In the genomic region with DNA sequence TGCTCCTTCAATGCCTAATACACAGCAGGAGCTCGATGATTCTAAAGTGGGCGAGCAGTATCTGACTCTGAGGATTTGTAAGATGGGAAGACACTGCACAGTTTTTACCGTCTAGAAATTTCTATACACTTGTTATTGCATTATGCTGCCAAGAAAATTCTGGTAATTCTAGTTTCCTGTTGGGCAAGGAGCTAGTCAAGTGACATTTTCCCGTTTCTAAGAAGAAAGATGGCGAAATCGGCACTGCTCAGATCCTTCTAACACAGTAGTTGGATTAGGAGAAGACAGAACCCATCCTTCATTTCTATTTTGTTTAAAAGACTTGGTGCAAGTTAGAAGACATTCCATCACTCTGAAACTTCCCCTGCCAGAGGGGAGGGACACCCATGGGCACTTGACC, we compare ENCODE assay signal across 33 mouse cellular contexts. TPM values are rescaled to one million over a fixed set of nuclear protein-coding genes. Genes with fewer than 3 reads are reported as not detected.
DNase-seq lines count a peak whose midpoint lies in the region; ATAC-seq and TF ChIP-seq lines count a peak whose summit lies in the region.
"Had no signal": no experiment of that assay in that cellular context is flagged by ENCODE, and none has a peak within 500 bp of the region (broad histone marks: within the 10 kb centered on the region; RNA-seq: fewer than 3 reads in every experiment).

No protein-coding gene starts in this region.

- no peaks in the 10 kb centered on the region for H3K27me3 ChIP-seq in liver, postnatal 0 days (ENCODE audit: insufficient read depth, low read length)
- H3K27me3 ChIP-seq in liver, embryonic 11.5 days (replicated peaks; ENCODE audit: control insufficient read depth, insufficient read depth, low read length): no peaks in the 10 kb centered on the region
- H3K27me3 ChIP-seq: CH12.LX; embryonic facial prominence, embryonic 12.5 days; embryonic facial prominence, embryonic 15.5 days; forebrain, embryonic 13.5 days had no signal

- 0 out of 2 replicates have a peak overlapping the region, but pooled peaks have one; percentile 40 for H3K27ac ChIP-seq in liver, postnatal 0 days (ENCODE audit: low read depth)
- no peak overlapping the region for H3K27ac ChIP-seq in liver, embryonic 11.5 days (ENCODE audit: low read depth, low read length)
- H3K27ac ChIP-seq: embryonic facial prominence, embryonic 12.5 days; embryonic facial prominence, embryonic 15.5 days; forebrain, embryonic 10.5 days; forebrain, embryonic 13.5 days; heart, embryonic 10.5 days; heart, embryonic 13.5 days; hindbrain, embryonic 14.5 days; hindbrain, postnatal 0 days had no signal

- H3K4me2 ChIP-seq in liver, postnatal 0 days (ENCODE audit: low read depth, low read length): no peak overlapping the region
- no peak overlapping the region for H3K4me2 ChIP-seq in liver, embryonic 11.5 days
- H3K4me2 ChIP-seq: embryonic facial prominence, embryonic 12.5 days; embryonic facial prominence, embryonic 15.5 days; forebrain, embryonic 13.5 days; heart, embryonic 13.5 days; hindbrain, embryonic 14.5 days had no signal

- ATAC-seq in liver, postnatal 0 days: no peak
- ATAC-seq in liver, embryonic 11.5 days (replicated peaks; ENCODE audit: low FRiP score): no peak
- ATAC-seq in erythroid progenitor cell, adult 5-6 weeks (replicated peaks; ENCODE audit: low FRiP score, poor library complexity, severe bottlenecking): no peak
- ATAC-seq: forebrain, embryonic 13.5 days; forebrain, embryonic 16.5 days; hindbrain, postnatal 0 days; inflammation-experienced regulatory T-cells, adult 6 months; Patski had no signal

- H3K4me1 ChIP-seq in liver, postnatal 0 days (ENCODE audit: insufficient read depth): peaks cover 6% of the 10 kb centered on the region
- H3K4me1 ChIP-seq in liver, embryonic 11.5 days (replicated peaks; ENCODE audit: control insufficient read depth, insufficient read depth, low read length): peaks cover 2% of the 10 kb centered on the region; the same call in 1 of the 2 replicates
- H3K4me1 ChIP-seq: embryonic facial prominence, embryonic 15.5 days; forebrain, embryonic 13.5 days; heart, embryonic 13.5 days had no signal

- no peak overlapping the region for H3K9ac ChIP-seq in liver, postnatal 0 days (replicated peaks)
- H3K9ac ChIP-seq in liver, embryonic 11.5 days (ENCODE audit: low read depth, low read length): no peak overlapping the region
- H3K9ac ChIP-seq: embryonic facial prominence, embryonic 12.5 days; embryonic facial prominence, embryonic 15.5 days; forebrain, embryonic 13.5 days; heart, embryonic 13.5 days; hindbrain, embryonic 14.5 days had no signal

- TF ChIP-seq CTCF in liver, postnatal 0 days (IDR thresholded peaks at IDR 0.05; ENCODE audit: low read depth): no peak

- H3K9me3 ChIP-seq in liver, postnatal 0 days (ENCODE audit: low read length): no peaks in the 10 kb centered on the region
- H3K9me3 ChIP-seq in liver, embryonic 11.5 days (ENCODE audit: control insufficient read depth, low read length): no peaks in the 10 kb centered on the region
- H3K9me3 ChIP-seq: embryonic facial prominence, embryonic 12.5 days; embryonic facial prominence, embryonic 15.5 days; forebrain, embryonic 13.5 days; G1E; heart, embryonic 10.5 days; heart, embryonic 13.5 days had no signal

- H3K36me3 ChIP-seq in liver, postnatal 0 days (replicated peaks; ENCODE audit: insufficient read depth, low read length): no peaks in the 10 kb centered on the region
- H3K36me3 ChIP-seq in liver, embryonic 11.5 days (ENCODE audit: control insufficient read depth, insufficient read depth, low read length): no peaks in the 10 kb centered on the region
- H3K36me3 ChIP-seq: embryonic facial prominence, embryonic 12.5 days; embryonic facial prominence, embryonic 15.5 days; forebrain, embryonic 10.5 days; G1E; heart, embryonic 10.5 days; heart, embryonic 13.5 days had no signal

- H3K4me3 ChIP-seq in liver, postnatal 0 days (ENCODE audit: low read depth, low read length): no peak overlapping the region
- no peak overlapping the region for H3K4me3 ChIP-seq in liver, embryonic 11.5 days (ENCODE audit: low read depth, low read length)
- H3K4me3 ChIP-seq: embryonic facial prominence, embryonic 12.5 days; embryonic facial prominence, embryonic 15.5 days; forebrain, embryonic 10.5 days; forebrain, embryonic 13.5 days; heart, embryonic 10.5 days; heart, embryonic 13.5 days had no signal

- WGBS in liver, postnatal 0 days (ENCODE audit: insufficient replicate concordance): 76% methylated on average over 6 of the region's 6 CpGs
- WGBS in liver, embryonic 11.5 days: 90% methylated on average over 6 of the region's 6 CpGs

- peak; percentile 34; the same call in 1 of the 2 replicates for TF ChIP-seq EP300 in liver, postnatal 0 days (IDR thresholded peaks at IDR 0.05; ENCODE audit: low read depth)

- no peak for DNase-seq in liver, postnatal 0 days
- DNase-seq in liver, embryonic 11.5 days (ENCODE audit: low spot score): no peak
- peak; percentile 59 for DNase-seq in lung, postnatal 36 days
- DNase-seq in lung, adult 18-20 months: no peak
- DNase-seq in gonadal fat pad, adult 2 months (ENCODE audit: low read depth): peak; percentile 72
- no peak for DNase-seq in adrenal gland, postnatal 36 days
- DNase-seq in heart, adult 8-10 months (ENCODE audit: low spot score): no peak
- DNase-seq: adrenal gland, adult 2 months; adrenal gland, postnatal 14 days; B cell, adult 2 months; cerebellum, adult 18-20 months; cerebellum, adult 9-10 months; cerebellum, postnatal 25 days; gastrocnemius, postnatal 10 days; gastrocnemius, postnatal 36 days; heart, adult 18-20 months; heart, postnatal 14 days; heart, postnatal 4 days had no signal

RNA-seq across cellular contexts. Expression of a gene that starts 56.4 kb away (rescaled TPM):
- polyA plus RNA-seq in liver, postnatal 0 days (2015; fragmentation: Nextera tagmentation; extraction: Ambion mirVana): 0.04 TPM in 2 replicates
- polyA plus RNA-seq in liver, embryonic 11.5 days (2014; fragmentation: Nextera tagmentation; extraction: Ambion mirVana): 0.19 and 0.45 TPM in 2 replicates
- 1.5 and 2.6 TPM in 2 replicates for polyA plus RNA-seq in gonadal fat pad, adult 2 months (2012; rRNA removed)
- 1 to 10 TPM; 3.4 to 3.7 TPM for total RNA-seq in adrenal gland, postnatal 36 days (2021)
- total RNA-seq in heart, adult 8-10 months (2022): 1 to 10 TPM; 2.1 to 3.4 (median 2.4) TPM
- not detected in 2 replicates for total RNA-seq in erythroid progenitor cell, adult 5-6 weeks (2015; ENCODE audit: low replicate concordance)
- not detected in 2 replicates for total RNA-seq in erythroid progenitor cell, adult 5-6 weeks (2017; ENCODE audit: low replicate concordance)
- total RNA-seq: CH12.LX; common myeloid progenitor, adult 5-6 weeks had no signal
- polyA plus RNA-seq: G1E; inflammation-experienced regulatory T-cells, adult 6 months had no signal

Comparison
In these comparisons a context has a peak if more than half of its experiments do, and no peak if none do; other contexts are left out.
1. DNase-seq: peak in lung, postnatal 36 days (single experiment) and gonadal fat pad, adult 2 months (single experiment); none in liver, postnatal 0 days (single experiment), liver, embryonic 11.5 days (single experiment), lung, adult 18-20 months (0 of 2), adrenal gland, postnatal 36 days (0 of 2) and heart, adult 8-10 months (single experiment).